Mouse (Mus musculus) testis, postnatal 10 days (tissue): Measurements from ENCODE around the gene Fam122b.

Experiments used
- DNase-seq: peaks from one replicate; pipeline ENCODE4 v3.0.0; 2021; ENCODE audit warnings: low spot score

The Fam122b gene

GRCm38 (mm10) chrX:53197681-53198080, 71.9 kb downstream of the Fam122b start:
- no peak for DNase-seq

DNA sequence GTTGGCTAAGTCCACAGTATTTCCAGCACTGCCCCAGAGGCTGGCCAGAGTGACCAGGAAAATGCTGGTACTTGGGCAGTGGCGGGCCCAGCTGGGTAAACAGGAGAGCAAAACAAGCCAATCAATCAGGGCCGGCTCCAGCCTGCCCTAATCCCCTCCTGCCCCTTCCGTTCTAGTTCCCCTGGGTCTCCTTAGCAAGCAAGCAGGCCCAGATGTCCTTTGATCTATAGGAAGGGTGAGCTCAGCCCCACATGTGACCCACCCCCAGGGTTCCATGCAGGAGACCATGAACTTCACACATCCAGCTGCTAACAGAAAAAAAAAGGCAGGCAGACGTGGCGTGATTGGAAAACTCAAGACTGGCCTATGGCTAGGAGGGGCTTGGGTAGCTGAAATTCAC, 73.2 kb downstream of the Fam122b start:
- DNase-seq, result no peak
